Mouse (Mus musculus) MN1 (cell line): ENCODE data around the gene Prkn.
A peak's percentile ranks its signal among the peaks of the same experiment; 100 is the strongest.
"Not testable (repeated sequence)": the region's sequence is repeated elsewhere in the genome, so short reads cannot be mapped to it uniquely, and the experiment has no call there.

Source experiments
- DNase-seq: peaks from one replicate; pipeline ENCODE4 v3.0.0-alpha.2; 2016; ENCODE audit warnings: low spot score

Gene Prkn

DNA sequence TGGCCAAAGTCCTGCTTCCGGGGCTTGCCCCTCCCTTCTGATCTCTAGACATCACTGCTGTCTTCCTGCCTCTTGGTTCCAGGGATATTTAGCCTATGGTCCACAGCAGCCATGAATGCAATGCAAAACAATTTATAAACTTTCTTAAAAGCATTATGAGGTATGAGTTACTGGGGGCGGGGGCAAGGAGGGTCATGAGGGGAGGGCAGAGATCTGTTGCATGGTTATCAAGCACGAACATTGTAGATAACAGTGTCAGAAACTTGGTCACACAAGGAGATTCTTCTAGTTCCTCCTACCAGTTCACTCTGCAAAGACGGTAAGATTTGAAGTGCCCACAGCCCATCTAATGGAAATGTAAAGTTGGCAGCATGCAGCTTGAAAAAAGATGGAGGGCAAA lies 1149.1 kb downstream of the Prkn start:
- DNase-seq, result no peak

GRCm38 (mm10) chr17:11990386-11991087 lies 1150.4 kb downstream of the Prkn start:
- no peak for DNase-seq

DNA sequence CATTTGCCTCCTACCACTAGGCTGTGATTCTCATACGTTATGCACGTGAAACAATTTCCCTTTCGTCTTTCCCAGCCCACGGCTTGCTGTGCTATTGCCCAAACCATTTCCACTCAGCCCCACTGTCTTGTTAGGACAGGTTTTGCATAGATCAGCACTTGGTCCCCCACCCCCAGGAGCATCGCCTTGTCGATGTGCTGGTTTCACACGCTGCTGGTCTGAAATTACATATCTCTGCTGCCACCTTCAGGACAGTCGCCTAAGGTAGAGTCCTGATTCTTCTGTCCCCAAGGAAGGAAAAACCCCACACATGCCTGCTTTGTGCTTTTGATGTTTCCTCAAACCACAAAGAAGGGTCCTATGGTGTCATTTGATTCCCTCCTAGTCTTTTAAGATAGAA lies 1153.1 kb downstream of the Prkn start:
- peak; percentile 22 for DNase-seq

DNA sequence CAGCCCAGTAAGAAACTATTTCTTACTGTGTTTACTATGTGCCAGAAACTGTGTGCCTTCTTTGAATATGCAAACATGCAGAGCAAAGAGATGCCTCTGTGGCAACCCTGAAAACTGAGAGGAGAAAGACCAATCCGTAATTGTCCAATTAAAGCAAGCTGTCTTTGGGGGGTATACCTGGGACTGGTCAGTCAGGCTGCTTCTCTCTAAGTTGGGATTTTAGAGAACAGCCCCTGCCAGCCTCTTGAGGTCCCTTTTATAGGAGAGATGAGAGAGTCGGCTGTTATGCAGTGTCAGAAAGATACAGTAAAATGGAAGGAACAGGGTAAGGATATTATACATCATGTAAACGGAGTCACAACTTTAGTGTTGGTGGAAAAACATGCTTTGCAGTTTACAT lies 1154.1 kb downstream of the Prkn start:
- DNase-seq, result no peak

DNA sequence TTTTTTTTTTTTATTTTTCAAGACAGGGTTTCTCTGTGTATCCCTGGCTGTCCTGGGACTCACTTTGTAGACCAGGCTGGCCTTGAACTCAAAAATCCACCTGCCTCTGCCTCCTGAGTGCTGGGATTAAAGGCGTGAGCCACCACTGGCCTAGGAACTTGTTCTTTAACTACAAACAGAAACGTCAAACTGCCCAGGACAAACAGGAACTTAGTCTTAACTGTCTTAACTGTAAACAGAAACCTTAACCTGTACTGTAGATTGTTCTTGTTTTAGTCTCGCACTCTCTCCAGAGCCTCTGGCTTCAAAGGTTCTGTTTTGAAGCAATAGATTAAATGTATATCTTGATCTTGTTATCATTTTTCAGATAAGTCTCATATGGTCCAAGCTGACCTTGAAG lies 1154.6 kb downstream of the Prkn start:
- not testable (repeated sequence) for DNase-seq

- no peak for DNase-seq
Observed at GRCm38 (mm10) chr17:11995522-11995921, 1155.3 kb downstream of the Prkn start.

DNA sequence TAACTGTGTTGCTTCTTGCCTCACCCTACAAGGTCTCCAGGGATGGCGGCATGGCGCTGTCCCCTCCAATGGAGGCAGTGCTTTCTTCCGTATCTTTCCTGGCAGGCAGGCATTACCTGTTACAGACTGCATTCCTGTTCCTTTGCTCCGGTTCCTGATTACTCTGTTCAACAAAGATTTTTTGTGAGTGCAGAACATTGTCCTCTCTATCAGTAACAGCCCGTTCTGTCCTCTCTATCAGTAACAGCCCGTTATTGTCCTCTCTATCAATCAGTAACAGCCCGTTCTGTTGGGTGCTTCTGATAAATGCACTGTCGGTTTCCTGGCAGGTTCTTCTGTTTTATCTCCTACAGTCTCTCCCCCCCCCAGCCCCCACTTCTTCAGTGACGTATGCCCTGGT lies 1156.1 kb downstream of the Prkn start:
- no peak for DNase-seq

DNA sequence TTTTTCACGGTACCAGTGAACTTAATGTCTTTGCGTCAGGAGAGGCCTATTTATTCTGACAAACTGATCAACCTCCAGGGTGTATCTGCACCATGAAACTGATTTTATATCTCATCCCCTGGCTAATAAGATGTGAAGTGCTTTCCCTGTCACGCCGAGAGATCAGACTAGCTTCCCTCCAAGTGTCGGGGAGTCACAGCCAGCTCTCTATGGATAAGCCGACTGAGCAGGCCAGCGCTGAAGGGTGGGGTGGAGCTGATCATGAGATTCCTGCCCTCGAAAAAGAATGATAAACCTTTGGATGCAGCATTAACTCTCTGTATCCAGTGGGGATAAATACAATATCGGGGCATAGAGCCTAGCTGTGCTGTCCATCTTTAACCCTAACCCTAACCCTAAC lies 1160.1 kb downstream of the Prkn start:
- no peak for DNase-seq

- no peak for DNase-seq
Observed at GRCm38 (mm10) chr17:12021326-12021725, 1181.1 kb downstream of the Prkn start.

- no peak for DNase-seq
Observed at GRCm38 (mm10) chr17:12029362-12029761, 1189.2 kb downstream of the Prkn start.

GRCm38 (mm10) chr17:12029921-12030461 lies 1189.8 kb downstream of the Prkn start:
- no peak for DNase-seq

DNA sequence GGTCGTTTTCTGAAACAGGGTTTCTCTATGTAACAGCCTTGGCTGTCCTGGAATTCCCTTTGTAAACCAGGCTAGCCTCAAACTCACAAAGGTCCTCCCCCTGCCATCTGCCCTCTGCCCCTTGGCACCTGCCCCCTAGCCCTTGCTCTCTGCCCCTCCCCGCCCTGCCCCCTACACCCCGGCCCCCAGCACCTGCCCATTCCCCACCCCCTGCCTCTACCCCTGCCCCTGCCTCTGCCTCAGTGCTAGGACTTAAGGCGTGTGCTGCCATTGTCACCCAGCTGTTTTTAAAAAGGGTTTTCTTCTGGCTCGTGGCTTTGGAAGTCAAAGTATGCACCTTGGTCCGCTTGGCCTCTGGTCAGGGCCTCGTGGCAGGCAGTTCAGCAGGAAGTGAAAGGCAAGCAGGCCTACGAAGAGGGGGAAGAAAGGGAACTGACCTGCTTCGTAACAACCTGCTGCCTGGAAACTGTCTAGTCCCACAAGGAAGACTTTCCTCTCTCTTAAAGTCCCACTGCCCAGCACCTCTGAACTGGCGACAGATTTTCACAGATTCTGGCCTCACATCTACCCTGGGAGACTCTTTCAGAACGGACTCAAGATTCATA lies 1190.5 kb downstream of the Prkn start:
- peak; percentile 21 for DNase-seq

- DNase-seq, result peak; percentile 72
Observed at GRCm38 (mm10) chr17:12031203-12031942, 1191.2 kb downstream of the Prkn start.

GRCm38 (mm10) chr17:12032014-12032791 lies 1192.0 kb downstream of the Prkn start:
- DNase-seq, result no peak

DNA sequence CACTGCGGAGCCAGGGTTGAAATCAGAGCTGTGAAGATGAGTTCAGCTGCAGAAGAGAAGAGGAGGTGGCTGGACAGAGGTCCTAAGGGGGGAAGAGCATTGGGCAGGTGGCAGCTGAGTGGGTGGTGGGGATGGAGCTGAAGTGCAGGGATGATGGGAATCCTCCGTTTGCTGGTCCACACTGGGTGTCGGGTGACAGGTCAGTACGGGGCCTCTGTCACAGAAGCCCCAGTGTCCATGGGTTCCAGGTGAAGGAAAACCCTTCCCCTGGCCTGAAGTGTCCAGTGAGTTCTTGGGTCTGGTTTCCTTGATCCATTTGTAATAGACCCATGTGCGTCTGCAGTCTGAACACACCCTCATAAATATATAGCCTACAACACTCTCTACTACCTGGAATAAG lies 1195.2 kb downstream of the Prkn start:
- DNase-seq, result no peak

GRCm38 (mm10) chr17:12036205-12036604 lies 1196.0 kb downstream of the Prkn start:
- peak; percentile 76 for DNase-seq

- no peak for DNase-seq
Observed at GRCm38 (mm10) chr17:12037065-12037464, 1196.9 kb downstream of the Prkn start.

DNA sequence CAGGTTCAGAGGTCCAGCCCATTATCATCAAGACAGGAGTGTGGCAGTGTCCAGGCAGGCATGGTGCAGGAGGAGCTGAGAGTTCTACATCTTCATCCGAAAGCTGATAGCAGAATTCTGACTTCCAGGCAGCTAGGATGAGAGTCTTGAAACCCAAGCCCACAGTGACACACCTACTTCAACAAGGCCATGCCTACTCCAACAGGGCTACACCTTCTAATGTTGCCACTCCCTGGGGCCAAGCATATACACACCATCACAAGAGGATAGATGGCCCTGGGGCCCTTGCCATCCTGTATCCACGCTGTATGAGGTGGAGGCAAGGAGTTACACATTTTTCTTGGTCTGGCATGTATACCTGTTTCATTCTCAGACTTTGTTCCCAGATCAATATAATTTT lies 1197.4 kb downstream of the Prkn start:
- no peak for DNase-seq

GRCm38 (mm10) chr17:12038499-12038898 lies 1198.3 kb downstream of the Prkn start:
- no peak for DNase-seq

GRCm38 (mm10) chr17:12039188-12039587 lies 1199.0 kb downstream of the Prkn start:
- DNase-seq, result peak; percentile 79

- DNase-seq, result no peak
Observed at GRCm38 (mm10) chr17:12039922-12040321, 1199.7 kb downstream of the Prkn start.

- no peak for DNase-seq
Observed at GRCm38 (mm10) chr17:12040546-12040945, 1200.4 kb downstream of the Prkn start.
